In genomic region chr3:52030114-52030513, GRCm38 (mm10) we compare ENCODE assay signal across 9 mouse cellular contexts.
DNase-seq lines count a peak whose midpoint lies in the region; ATAC-seq and TF ChIP-seq lines count a peak whose summit lies in the region.
"Had no signal": no experiment of that assay in that cellular context is flagged by ENCODE, and none has a peak within 500 bp of the region (broad histone marks: within the 10 kb centered on the region; RNA-seq: fewer than 3 reads in every experiment).

No protein-coding gene starts in this region.

- peak; percentile 75 for DNase-seq in heart, embryonic 10.5 days (ENCODE audit: low spot score)
- no peak for DNase-seq in heart, adult 8-10 months (ENCODE audit: low spot score)
- peak; percentile 36 for DNase-seq in T-cell, adult 2 months (ENCODE audit: low spot score)
- no peak for DNase-seq in hindbrain, embryonic 14.5 days (ENCODE audit: low spot score)
- peak; percentile 71 for DNase-seq in lung, postnatal 10 days
- DNase-seq in gastrocnemius, adult 8-10 months (ENCODE audit: low spot score in 2 of 2) = no peak
- DNase-seq in cerebellum, adult 2 months = no peak
- DNase-seq in adrenal gland, postnatal 10 days = no peak

- no peaks in the 10 kb centered on the region for H3K27me3 ChIP-seq in heart, embryonic 10.5 days (ENCODE audit: insufficient read depth, poor library complexity, severe bottlenecking)
- no peaks in the 10 kb centered on the region for H3K27me3 ChIP-seq in hindbrain, embryonic 14.5 days (ENCODE audit: control insufficient read depth, insufficient read depth, low read length)
- no peaks in the 10 kb centered on the region for H3K27me3 ChIP-seq in cerebellum, adult 2 months (ENCODE audit: control insufficient read depth, insufficient read depth, low read length)
- H3K27me3 ChIP-seq: embryonic facial prominence, embryonic 12.5 days had no signal

- ATAC-seq in hindbrain, embryonic 14.5 days (ENCODE audit: low FRiP score) = no peak

- TF ChIP-seq POLR2A in cerebellum, adult 2 months (IDR thresholded peaks at IDR 0.05; ENCODE audit: borderline replicate concordance, insufficient read depth, low read length) = no peak

- H3K27ac ChIP-seq in heart, embryonic 10.5 days = peak overlapping the region; percentile 72; the same call in 1 of the 2 replicates
- H3K27ac ChIP-seq in hindbrain, embryonic 14.5 days = peak overlapping the region; percentile 34; the same call in 1 of the 2 replicates
- no peak overlapping the region for H3K27ac ChIP-seq in cerebellum, adult 2 months (ENCODE audit: insufficient read depth, low read length)
- H3K27ac ChIP-seq: embryonic facial prominence, embryonic 12.5 days had no signal

- H3K9ac ChIP-seq in hindbrain, embryonic 14.5 days = no peak overlapping the region
- H3K9ac ChIP-seq: embryonic facial prominence, embryonic 12.5 days had no signal

- H3K4me1 ChIP-seq in heart, embryonic 10.5 days = peaks cover 51% of the 10 kb centered on the region
- peaks cover 8% of the 10 kb centered on the region; the same call in 1 of the 2 replicates for H3K4me1 ChIP-seq in hindbrain, embryonic 14.5 days (replicated peaks; ENCODE audit: control insufficient read depth, insufficient read depth, low read length)
- peaks cover 9% of the 10 kb centered on the region for H3K4me1 ChIP-seq in cerebellum, adult 2 months (ENCODE audit: control insufficient read depth, insufficient read depth, low read length)

- no peaks in the 10 kb centered on the region for H3K9me3 ChIP-seq in heart, embryonic 10.5 days
- H3K9me3 ChIP-seq in hindbrain, embryonic 14.5 days (ENCODE audit: control insufficient read depth, low read length) = no peaks in the 10 kb centered on the region
- H3K9me3 ChIP-seq: embryonic facial prominence, embryonic 12.5 days had no signal

- peak overlapping the region; percentile 44 for H3K4me3 ChIP-seq in heart, embryonic 10.5 days
- H3K4me3 ChIP-seq in hindbrain, embryonic 14.5 days (replicated peaks; ENCODE audit: low read length) = no peak overlapping the region
- no peak overlapping the region for H3K4me3 ChIP-seq in cerebellum, adult 2 months (replicated peaks; ENCODE audit: insufficient read depth, low read depth, low read length)
- H3K4me3 ChIP-seq: embryonic facial prominence, embryonic 12.5 days had no signal

- no peaks in the 10 kb centered on the region for H3K36me3 ChIP-seq in heart, embryonic 10.5 days
- H3K36me3 ChIP-seq in hindbrain, embryonic 14.5 days (replicated peaks; ENCODE audit: control insufficient read depth, insufficient read depth) = no peaks in the 10 kb centered on the region
- H3K36me3 ChIP-seq: embryonic facial prominence, embryonic 12.5 days had no signal

- WGBS in heart, embryonic 10.5 days = 37% methylated on average over 10 of the region's 10 CpGs
- 46% methylated on average over 10 of the region's 10 CpGs for WGBS in hindbrain, embryonic 14.5 days
- 53% methylated on average over 10 of the region's 10 CpGs for WGBS in cerebellum, adult 2 months

- no peak for TF ChIP-seq CTCF in cerebellum, adult 2 months (IDR thresholded peaks at IDR 0.05; ENCODE audit: borderline replicate concordance, insufficient read depth, low read depth, low read length)

- H3K4me2 ChIP-seq in hindbrain, embryonic 14.5 days (replicated peaks) = peak overlapping the region; percentile 7

Comparison
In these comparisons a context has a peak if more than half of its experiments do, and no peak if none do; other contexts are left out.
1. DNase-seq: peak in heart, embryonic 10.5 days (single experiment), T-cell, adult 2 months (single experiment) and lung, postnatal 10 days (single experiment); none in heart, adult 8-10 months (single experiment), hindbrain, embryonic 14.5 days (single experiment), gastrocnemius, adult 8-10 months (0 of 2), cerebellum, adult 2 months (0 of 2) and adrenal gland, postnatal 10 days (single experiment).